Mouse (Mus musculus) embryonic facial prominence, embryonic 14.5 days (tissue): ENCODE results near the gene Stk19. TPM values are rescaled to one million over a fixed set of nuclear protein-coding genes. Genes with fewer than 3 reads are reported as not detected.
"Not testable (repeated sequence)": the region's sequence is repeated elsewhere in the genome, so short reads cannot be mapped to it uniquely, and the experiment has no call there.

Experiments
- ATAC-seq: fragments of 200-750 bp; cut with Nextera tagmentation; 2 replicates; pipeline ENCODE4 v1.8.0; 2017; ENCODE audit warnings: low read depth, moderate number of reproducible peaks, moderate TSS enrichment
- DNase-seq: peaks from one replicate; pipeline ENCODE4 v3.0.0-alpha.2; 2015; ENCODE audit warnings: low spot score
- H3K27ac ChIP-seq: fragments of 300-500 bp; sonication (generic); replicated peaks from 2 replicates; pipeline ENCODE4 v1.5.1; 2014; ENCODE audit warnings: low read depth, mild to moderate bottlenecking, low read length, moderate library complexity
- H3K27me3 ChIP-seq: fragments of 300-500 bp; sonication (generic); replicated peaks from 2 replicates; pipeline ENCODE4 v1.6.1; 2014; ENCODE audit warnings: low read length; ENCODE audit not compliant: control insufficient read depth, insufficient read depth
- H3K36me3 ChIP-seq: fragments of 300-500 bp; sonication (generic); 2 replicates; pipeline ENCODE4 v1.6.1; 2014; ENCODE audit warnings: low read length, mixed read lengths; ENCODE audit not compliant: control insufficient read depth, insufficient read depth
- H3K4me1 ChIP-seq: fragments of 300-500 bp; sonication (generic); 2 replicates; pipeline ENCODE4 v1.6.1; 2014; ENCODE audit warnings: antibody characterized with exemption, low read length; ENCODE audit not compliant: control insufficient read depth, insufficient read depth
- H3K4me2 ChIP-seq: fragments of 300-500 bp; sonication (generic); 2 replicates; pipeline ENCODE4 v1.6.1; 2014; ENCODE audit warnings: low read depth, mild to moderate bottlenecking, low read length, moderate library complexity, mixed read lengths
- H3K4me3 ChIP-seq: fragments of 300-500 bp; sonication (generic); 2 replicates; pipeline ENCODE4 v1.5.1; 2014; ENCODE audit warnings: low read depth, mild to moderate bottlenecking, low read length
- H3K9ac ChIP-seq: fragments of 300-500 bp; sonication (generic); 2 replicates; pipeline ENCODE4 v1.6.1; 2014; ENCODE audit warnings: low read depth, mild to moderate bottlenecking, low read length, moderate library complexity, mixed read lengths
- H3K9me3 ChIP-seq: fragments of 300-500 bp; sonication (generic); 2 replicates; pipeline ENCODE4 v1.6.1; 2016; ENCODE audit warnings: low read length; ENCODE audit not compliant: control insufficient read depth
- WGBS: fragments of 180-500 bp; shearing (Covaris S2); extraction: QIAGEN DNeasy Blood & Tissue Kit; methylation state at CpG from one replicate; pipeline ENCODE4 v1.1.7; 2014; 5-methylcytosine and 5-hydroxymethylcytosine counted together
- microRNA-seq: library from miRNA; unstranded; fragments of <30 nt; microRNA quantifications from one replicate; pipeline ENCODE4, GENCODE M21; 2016; ENCODE audit warnings: borderline number of aligned reads
- polyA plus RNA-seq: library from polyadenylated mRNA; unstranded; fragments of >200 nt; fragmentation: Nextera tagmentation; extraction: Ambion mirVana; gene quantifications from 2 replicates; pipeline ENCODE4 v1.2.1, GENCODE M21; 2014

Gene Stk19
- polyA plus RNA-seq, 1 experiment from 2014 or later: 21.7 TPM

- ATAC-seq, H3K27ac ChIP-seq, DNase-seq, H3K9ac ChIP-seq, H3K9me3 ChIP-seq, H3K27me3 ChIP-seq, H3K4me3 ChIP-seq, H3K36me3 ChIP-seq, H3K4me1 ChIP-seq, H3K4me2 ChIP-seq: not testable (repeated sequence)
- WGBS: 83% methylated on average over 10 of the region's 10 CpGs
These were observed 39.3 kb downstream of the Stk19 start for GRCm38 (mm10) chr17:34797211-34797995.

GRCm38 (mm10) chr17:34796311-34797140, 40.2 kb downstream of the Stk19 start:
- no peaks in the 10 kb centered on the region for H3K4me1 ChIP-seq
- ATAC-seq (no peak), DNase-seq (no peak)
- H3K9me3 ChIP-seq: 0 out of 2 replicates have a peak, but pooled peaks cover 4% of the 10 kb centered on the region
- no peak overlapping the region for H3K4me2 ChIP-seq
- no peaks in the 10 kb centered on the region for H3K36me3 ChIP-seq
- no peak overlapping the region for H3K4me3 ChIP-seq
- 79% methylated on average over 8 of the region's 8 CpGs for WGBS
- H3K27me3 ChIP-seq: no peaks in the 10 kb centered on the region
- H3K9ac ChIP-seq: no peak overlapping the region
- H3K27ac ChIP-seq: no peak overlapping the region

- Histone ChIP-seq H3K4me2 (no peak overlapping the region), H3K4me1 (no peaks in the 10 kb centered on the region), H3K27me3 (no peaks in the 10 kb centered on the region), H3K27ac (no peak overlapping the region), H3K4me3 (no peak overlapping the region), H3K36me3 (no peaks in the 10 kb centered on the region), H3K9me3 (0 out of 2 replicates have a peak, but pooled peaks cover 4% of the 10 kb centered on the region), H3K9ac (no peak overlapping the region)
- DNase-seq (no peak), ATAC-seq (no peak)
- WGBS: 65% methylated on average over 9 of the region's 9 CpGs
These were observed 41.1 kb downstream of the Stk19 start for GRCm38 (mm10) chr17:34795633-34796032.

- Histone ChIP-seq H3K27ac (no peak overlapping the region), H3K4me1 (no peaks in the 10 kb centered on the region), H3K9ac (no peak overlapping the region), H3K27me3 (no peaks in the 10 kb centered on the region), H3K4me3 (no peak overlapping the region), H3K4me2 (no peak overlapping the region), H3K36me3 (no peaks in the 10 kb centered on the region), H3K9me3 (0 out of 2 replicates have a peak, but pooled peaks cover 4% of the 10 kb centered on the region)
- ATAC-seq: no peak
- 89% methylated on average over 10 of the region's 10 CpGs for WGBS
- no peak for DNase-seq
These were observed 41.7 kb downstream of the Stk19 start for GRCm38 (mm10) chr17:34795016-34795415.

GRCm38 (mm10) chr17:34777680-34778325, 58.9 kb downstream of the Stk19 start:
- H3K4me1 ChIP-seq: no peaks in the 10 kb centered on the region
- ATAC-seq: no peak
- H3K4me2 ChIP-seq: no peak overlapping the region
- peaks cover 13% of the 10 kb centered on the region for H3K9me3 ChIP-seq
- WGBS: 55% methylated on average over 9 of the region's 9 CpGs
- H3K27ac ChIP-seq: peak overlapping the region; percentile 13
- peak; percentile 12 for DNase-seq
- no peak overlapping the region for H3K4me3 ChIP-seq
- no peaks in the 10 kb centered on the region for H3K36me3 ChIP-seq
- H3K9ac ChIP-seq: no peak overlapping the region
- H3K27me3 ChIP-seq: no peaks in the 10 kb centered on the region

Small RNAs within 50 kb of the gene (microRNA-seq; reads per million reads assigned to microRNA genes)
- gene Mir6970 (0.66 reads per million), gene Mir6971 (4.0 reads per million, percentile 18 among the genes with 10 or more reads in this experiment), gene Mir6972 (not detected)

Other genes starting within 250 kb of the Stk19 start
- gene Gpsm3, start 247.1 kb downstream of the Stk19 start, polyA plus RNA-seq: 7.5 and 8.7 TPM in 2 replicates
- 11.3 and 12.2 TPM in 2 replicates for gene Pbx2, start 245.7 kb downstream of the Stk19 start, polyA plus RNA-seq
- gene Ager, start 239.1 kb downstream of the Stk19 start, polyA plus RNA-seq: 2.0 and 2.3 TPM in 2 replicates
- gene Rnf5, start 233.3 kb downstream of the Stk19 start, polyA plus RNA-seq: 80.8 and 85.3 TPM in 2 replicates
- gene Agpat1, start 232.7 kb downstream of the Stk19 start, polyA plus RNA-seq: 54.8 and 60.5 TPM in 2 replicates
- gene Egfl8, start 221.0 kb downstream of the Stk19 start, polyA plus RNA-seq: 12.3 and 14.0 TPM in 2 replicates
- 23.6 and 26.4 TPM in 2 replicates for gene Ppt2, start 208.4 kb downstream of the Stk19 start, polyA plus RNA-seq
- gene Prrt1, start 207.4 kb downstream of the Stk19 start, polyA plus RNA-seq: 0.64 and 0.92 TPM in 2 replicates
- gene Fkbpl, start 192.2 kb downstream of the Stk19 start, polyA plus RNA-seq: 10.0 and 11.8 TPM in 2 replicates
- 60.8 and 68.5 TPM in 2 replicates for gene Atf6b, start 189.8 kb downstream of the Stk19 start, polyA plus RNA-seq
- 1.8 and 3.1 TPM in 2 replicates for gene Tnxb, start 166.4 kb downstream of the Stk19 start, polyA plus RNA-seq
- 0.93 and 1.1 TPM in 2 replicates for gene C4b, start 93.1 kb downstream of the Stk19 start, polyA plus RNA-seq
- gene Cyp21a1, start 32.4 kb downstream of the Stk19 start, polyA plus RNA-seq: not detected in 2 replicates
- gene Dxo, start 74 bp upstream of the Stk19 start, polyA plus RNA-seq: 53.0 and 54.2 TPM in 2 replicates
- 38.9 and 46.6 TPM in 2 replicates for gene Skiv2l, start 13.3 kb upstream of the Stk19 start, polyA plus RNA-seq
- 85.8 and 99.8 TPM in 2 replicates for gene Nelfe, start 13.4 kb upstream of the Stk19 start, polyA plus RNA-seq
- gene Cfb, start 25.6 kb upstream of the Stk19 start, polyA plus RNA-seq: 1.8 and 2.2 TPM in 2 replicates
- 0.83 and 1.0 TPM in 2 replicates for gene Zbtb12, start 42.5 kb upstream of the Stk19 start, polyA plus RNA-seq
- gene Gm20547, start 45.1 kb upstream of the Stk19 start, polyA plus RNA-seq: not detected in 2 replicates
- 4.0 and 5.6 TPM in 2 replicates for gene C2, start 61.3 kb upstream of the Stk19 start, polyA plus RNA-seq
- 61.0 and 65.7 TPM in 2 replicates for gene Ehmt2, start 61.5 kb upstream of the Stk19 start, polyA plus RNA-seq
- gene Slc44a4, start 77.5 kb upstream of the Stk19 start, polyA plus RNA-seq: 0.14 and 0.53 TPM in 2 replicates
- gene Neu1, start 94.3 kb upstream of the Stk19 start, polyA plus RNA-seq: 15.0 and 15.4 TPM in 2 replicates
- gene Hspa1b, start 122.3 kb upstream of the Stk19 start, polyA plus RNA-seq: 0.69 and 2.3 TPM in 2 replicates
- gene Gm20481, start 133.0 kb upstream of the Stk19 start, polyA plus RNA-seq: not detected in 2 replicates
- gene Hspa1a, start 135.2 kb upstream of the Stk19 start, polyA plus RNA-seq: 7.3 TPM in 2 replicates
- gene Hspa1l, start 135.8 kb upstream of the Stk19 start, polyA plus RNA-seq: 0.99 and 1.0 TPM in 2 replicates
- 151 and 159 TPM in 2 replicates for gene Lsm2, start 144.9 kb upstream of the Stk19 start, polyA plus RNA-seq
- 80.3 and 87.7 TPM in 2 replicates for gene Vars, start 164.0 kb upstream of the Stk19 start, polyA plus RNA-seq
- gene Vwa7, start 179.6 kb upstream of the Stk19 start, polyA plus RNA-seq: 0.07 and 0.20 TPM in 2 replicates
- 12.2 and 16.5 TPM in 2 replicates for gene Sapcd1, start 191.1 kb upstream of the Stk19 start, polyA plus RNA-seq
- gene Msh5, start 209.8 kb upstream of the Stk19 start, polyA plus RNA-seq: 2.5 and 3.4 TPM in 2 replicates
- gene Clic1, start 213.0 kb upstream of the Stk19 start, polyA plus RNA-seq: 90.9 and 96.9 TPM in 2 replicates
- 291 and 341 TPM in 2 replicates for gene Ddah2, start 222.1 kb upstream of the Stk19 start, polyA plus RNA-seq
- 9.5 and 21.2 TPM in 2 replicates for gene Ly6g6c, start 228.4 kb upstream of the Stk19 start, polyA plus RNA-seq
- gene Mpig6b, start 229.2 kb upstream of the Stk19 start, polyA plus RNA-seq: 0.55 and 0.96 TPM in 2 replicates
- gene Ly6g6e, start 240.0 kb upstream of the Stk19 start, polyA plus RNA-seq: 9.4 and 11.8 TPM in 2 replicates
- gene Ly6g6d, start 241.1 kb upstream of the Stk19 start, polyA plus RNA-seq: 0.46 and 1.4 TPM in 2 replicates
- gene Ly6g6f, start 248.7 kb upstream of the Stk19 start, polyA plus RNA-seq: 0.18 TPM in 1 of 2 replicates, not detected in the other